Mouse (Mus musculus): ENCODE measurements around the gene Cep290.

- no peak for TF ChIP-seq CTCF (IDR thresholded peaks at IDR 0.05; ENCODE audit: low read depth)
- no peak for TF ChIP-seq EP300 (optimal IDR thresholded peaks at IDR 0.05)
Measured at GRCm38 (mm10) chr10:100521617-100522016, 34.3 kb downstream of the Cep290 start.
